Mouse (Mus musculus): ENCODE results near the gene Rpl9-ps1. TPM values are rescaled to one million over a fixed set of nuclear protein-coding genes. Genes with fewer than 3 reads are reported as not detected.

Gene Rpl9-ps1
- polyA plus RNA-seq, 1 experiment from 2014 or later, result not detected

DNA sequence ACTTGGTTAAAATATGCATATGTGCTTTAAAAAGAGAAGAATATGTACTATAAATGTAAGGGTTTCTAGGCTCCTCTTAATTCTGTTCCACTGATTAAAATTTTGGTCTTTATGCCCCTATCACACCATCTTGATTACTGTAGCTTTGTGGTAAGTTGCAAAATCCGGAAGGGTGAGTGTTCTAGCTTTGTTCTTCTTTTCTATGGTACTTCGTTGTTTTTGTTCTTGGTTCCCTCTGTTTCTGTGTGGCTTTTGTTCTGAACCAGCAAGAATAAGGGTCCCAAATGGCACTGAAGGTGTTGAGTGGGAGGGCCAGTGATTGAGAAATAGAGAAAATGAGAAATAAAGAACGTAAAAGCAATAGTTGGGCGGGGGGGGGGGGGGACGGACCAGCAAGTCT is 27.2 kb downstream of the Rpl9-ps1 start:
- WGBS, result 83% methylated on average over 5 of the region's 5 CpGs
- H3K27me3 ChIP-seq (replicated peaks), result no peaks in the 10 kb centered on the region
- H3K4me3 ChIP-seq (replicated peaks), result no peak overlapping the region
- no peak overlapping the region for H3K4me2 ChIP-seq
- no peak for ATAC-seq (ENCODE audit: insufficient read depth, low FRiP score, low read depth)
- H3K4me1 ChIP-seq, result no peaks in the 10 kb centered on the region
- H3K9ac ChIP-seq, result no peak overlapping the region
- no peaks in the 10 kb centered on the region for H3K36me3 ChIP-seq
- H3K9me3 ChIP-seq, result no peaks in the 10 kb centered on the region
- no peak overlapping the region for H3K27ac ChIP-seq

DNA sequence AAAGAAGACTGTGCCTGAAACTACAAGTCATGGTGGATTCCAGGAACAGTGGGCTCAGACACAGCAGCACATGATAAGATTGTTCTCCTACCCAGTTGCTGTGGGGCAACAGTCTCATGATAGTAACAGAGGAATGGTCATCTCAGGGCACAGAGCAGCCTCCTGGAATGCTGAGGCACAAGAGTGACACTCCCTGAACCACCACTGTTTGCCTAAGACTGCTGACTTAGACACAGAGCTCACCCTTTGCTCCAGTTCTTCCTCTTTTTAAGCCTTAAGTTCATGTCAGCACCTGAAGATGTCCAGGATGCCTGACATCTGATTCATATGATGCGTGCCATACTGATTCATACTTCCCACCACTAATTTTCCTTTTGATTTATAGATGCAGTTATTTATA is 28.8 kb downstream of the Rpl9-ps1 start:
- WGBS, result 80% methylated on average over 1 of the region's 1 CpGs
- Histone ChIP-seq H3K4me2 (no peak overlapping the region), H3K27me3 (replicated peaks) (no peaks in the 10 kb centered on the region), H3K4me1 (no peaks in the 10 kb centered on the region), H3K9me3 (no peaks in the 10 kb centered on the region), H3K9ac (no peak overlapping the region), H3K27ac (no peak overlapping the region), H3K4me3 (replicated peaks) (no peak overlapping the region), H3K36me3 (no peaks in the 10 kb centered on the region)
- no peak for ATAC-seq (ENCODE audit: insufficient read depth, low FRiP score, low read depth)

- Histone ChIP-seq H3K4me2 (no peak overlapping the region), H3K27me3 (replicated peaks) (no peaks in the 10 kb centered on the region), H3K9ac (no peak overlapping the region), H3K9me3 (no peaks in the 10 kb centered on the region), H3K4me1 (no peaks in the 10 kb centered on the region), H3K4me3 (replicated peaks) (no peak overlapping the region), H3K36me3 (no peaks in the 10 kb centered on the region), H3K27ac (no peak overlapping the region)
- 52% methylated on average over 2 of the region's 2 CpGs for WGBS
- no peak for ATAC-seq (ENCODE audit: insufficient read depth, low FRiP score, low read depth)
Observed at GRCm38 (mm10) chr11:83610900-83611299, 34.5 kb downstream of the Rpl9-ps1 start.

GRCm38 (mm10) chr11:83606396-83606795 is 39.0 kb downstream of the Rpl9-ps1 start:
- no peak for ATAC-seq (ENCODE audit: insufficient read depth, low FRiP score, low read depth)
- WGBS, result 49% methylated on average over 1 of the region's 1 CpGs

DNA sequence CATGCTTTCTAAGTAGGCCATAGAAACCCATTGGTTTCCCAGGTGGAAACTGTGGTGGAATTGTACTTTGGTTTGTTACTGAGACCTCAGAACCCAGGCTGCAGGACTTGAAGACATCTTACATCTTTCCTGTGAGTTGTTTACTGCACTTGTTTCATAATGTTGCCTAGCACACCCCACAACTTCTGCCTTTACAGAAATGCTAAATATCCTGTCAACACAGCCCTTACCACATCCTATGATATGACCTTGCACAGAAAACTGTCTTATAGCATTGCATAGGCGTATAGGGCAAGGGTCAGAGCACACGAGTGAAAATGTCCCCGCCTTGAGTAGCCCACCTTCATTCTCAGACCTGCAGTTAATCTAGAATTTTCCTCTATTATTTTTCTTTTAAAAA is 39.9 kb downstream of the Rpl9-ps1 start:
- Histone ChIP-seq H3K9ac (no peak overlapping the region), H3K36me3 (no peaks in the 10 kb centered on the region), H3K27ac (no peak overlapping the region), H3K4me2 (no peak overlapping the region), H3K27me3 (replicated peaks) (no peaks in the 10 kb centered on the region), H3K4me3 (replicated peaks) (no peak overlapping the region), H3K9me3 (no peaks in the 10 kb centered on the region), H3K4me1 (no peaks in the 10 kb centered on the region)
- no peak for ATAC-seq (ENCODE audit: insufficient read depth, low FRiP score, low read depth)
- WGBS, result 85% methylated on average over 3 of the region's 3 CpGs

More at GRCm38 (mm10) chr11:83606396-83606795, 39.0 kb downstream of the Rpl9-ps1 start:
- Histone ChIP-seq H3K27me3 (replicated peaks) (no peaks in the 10 kb centered on the region), H3K4me3 (replicated peaks) (no peak overlapping the region), H3K4me1 (no peaks in the 10 kb centered on the region), H3K4me2 (no peak overlapping the region), H3K27ac (no peak overlapping the region), H3K9me3 (no peaks in the 10 kb centered on the region), H3K36me3 (no peaks in the 10 kb centered on the region), H3K9ac (no peak overlapping the region)

DNA sequence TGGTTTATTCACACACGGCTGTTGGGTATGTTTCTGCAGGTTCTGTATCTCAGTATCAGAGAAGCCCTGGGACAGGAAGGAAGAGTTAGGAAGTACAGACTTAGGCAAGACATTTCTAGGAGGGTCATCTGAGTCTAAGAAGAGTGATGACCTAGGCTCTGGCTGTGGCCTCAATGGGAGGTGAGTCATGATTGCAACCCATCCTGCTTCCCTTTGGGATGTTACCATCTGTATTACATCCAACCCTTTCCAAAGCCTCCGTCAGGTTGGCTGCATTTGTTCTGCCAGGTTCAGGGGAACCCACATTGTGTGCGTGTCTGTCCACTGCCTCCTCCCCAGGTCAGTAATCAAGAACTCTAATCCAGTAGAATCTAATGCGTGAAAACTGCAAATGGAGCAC is 40.7 kb downstream of the Rpl9-ps1 start:
- Histone ChIP-seq H3K4me3 (replicated peaks) (no peak overlapping the region), H3K9ac (no peak overlapping the region), H3K36me3 (no peaks in the 10 kb centered on the region), H3K27me3 (replicated peaks) (no peaks in the 10 kb centered on the region), H3K9me3 (no peaks in the 10 kb centered on the region), H3K27ac (no peak overlapping the region), H3K4me1 (no peaks in the 10 kb centered on the region), H3K4me2 (no peak overlapping the region)
- WGBS, result 86% methylated on average over 4 of the region's 4 CpGs
- ATAC-seq (ENCODE audit: insufficient read depth, low FRiP score, low read depth), result no peak

DNA sequence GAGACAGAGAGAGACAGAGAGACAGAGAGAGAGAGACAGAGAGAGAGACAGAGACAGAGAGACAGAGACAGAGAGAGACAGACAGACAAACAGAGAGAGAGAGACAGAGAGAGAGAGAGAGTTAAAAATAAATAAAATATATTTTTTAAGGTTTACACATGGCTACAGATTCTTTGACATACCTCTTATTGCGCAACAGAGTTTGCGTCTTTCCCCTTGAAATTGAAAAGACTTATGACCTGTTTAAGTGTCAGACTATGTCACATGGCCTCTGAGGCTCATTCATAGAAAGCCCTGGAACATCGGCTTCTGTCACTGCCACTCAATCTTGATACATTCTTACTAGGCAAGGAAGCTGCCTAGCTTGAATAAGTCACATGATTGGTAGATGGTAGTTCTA is 42.0 kb downstream of the Rpl9-ps1 start:
- WGBS, result 88% methylated on average over 3 of the region's 3 CpGs
- Histone ChIP-seq H3K9me3 (no peaks in the 10 kb centered on the region), H3K36me3 (no peaks in the 10 kb centered on the region), H3K4me3 (replicated peaks) (no peak overlapping the region), H3K27me3 (replicated peaks) (no peaks in the 10 kb centered on the region), H3K4me1 (no peaks in the 10 kb centered on the region), H3K27ac (no peak overlapping the region), H3K9ac (no peak overlapping the region), H3K4me2 (no peak overlapping the region)
- ATAC-seq (ENCODE audit: insufficient read depth, low FRiP score, low read depth), result no peak

DNA sequence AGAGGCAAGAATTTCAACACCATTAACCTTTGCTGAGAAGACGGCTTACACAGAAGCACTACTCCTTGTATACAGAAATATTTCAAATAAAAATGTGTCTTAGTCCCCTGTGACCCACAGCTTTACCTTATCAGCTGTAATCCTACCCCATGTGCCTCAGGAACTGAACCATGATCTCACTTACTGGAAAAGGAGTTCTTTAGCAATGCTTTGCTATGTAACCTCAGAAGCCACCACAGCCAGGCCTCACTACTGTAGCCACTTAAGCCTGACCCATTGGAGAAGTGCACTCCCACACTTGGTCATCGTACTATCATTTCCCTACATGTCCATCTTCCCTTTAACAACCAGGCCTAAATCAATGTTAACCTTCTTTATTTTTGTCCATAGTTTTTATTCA is 44.8 kb downstream of the Rpl9-ps1 start:
- ATAC-seq (ENCODE audit: insufficient read depth, low FRiP score, low read depth), result no peak
- H3K9ac ChIP-seq, result no peak overlapping the region
- H3K4me1 ChIP-seq, result no peaks in the 10 kb centered on the region
- H3K36me3 ChIP-seq, result no peaks in the 10 kb centered on the region
- H3K9me3 ChIP-seq, result no peaks in the 10 kb centered on the region
- H3K4me3 ChIP-seq (replicated peaks), result no peak overlapping the region
- WGBS, result 69% methylated on average over 2 of the region's 2 CpGs
- no peak overlapping the region for H3K27ac ChIP-seq
- no peak overlapping the region for H3K4me2 ChIP-seq
- H3K27me3 ChIP-seq (replicated peaks), result no peaks in the 10 kb centered on the region

DNA sequence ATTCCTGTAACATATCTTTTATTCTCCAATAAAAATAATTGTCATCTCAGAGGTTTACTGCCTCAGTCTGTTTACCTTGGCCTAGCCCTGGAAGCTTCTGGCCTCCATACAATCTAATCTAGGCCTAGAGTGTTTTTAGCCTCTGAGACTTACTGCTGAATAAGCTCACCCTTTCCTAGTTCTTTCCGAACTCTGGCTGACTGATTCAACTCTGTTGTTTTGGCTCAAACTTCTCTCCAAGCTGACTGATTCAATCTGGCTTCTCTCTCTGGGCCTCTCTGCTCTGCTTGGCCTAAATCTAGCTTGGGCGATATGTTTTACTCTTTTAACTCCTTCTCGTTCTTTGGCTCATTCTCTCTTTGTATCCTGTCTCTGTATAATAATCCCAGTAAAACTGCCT is 46.4 kb downstream of the Rpl9-ps1 start:
- 73% methylated on average over 3 of the region's 3 CpGs for WGBS
- H3K27me3 ChIP-seq (replicated peaks), result no peaks in the 10 kb centered on the region
- H3K9me3 ChIP-seq, result no peaks in the 10 kb centered on the region
- H3K4me1 ChIP-seq, result no peaks in the 10 kb centered on the region
- no peak overlapping the region for H3K9ac ChIP-seq
- no peak overlapping the region for H3K27ac ChIP-seq
- H3K4me3 ChIP-seq (replicated peaks), result no peak overlapping the region
- H3K4me2 ChIP-seq, result no peak overlapping the region
- no peak for ATAC-seq (ENCODE audit: insufficient read depth, low FRiP score, low read depth)
- H3K36me3 ChIP-seq, result no peaks in the 10 kb centered on the region

GRCm38 (mm10) chr11:83598207-83598837 is 47.1 kb downstream of the Rpl9-ps1 start:
- WGBS, result 63% methylated on average over 3 of the region's 3 CpGs
- no peaks in the 10 kb centered on the region for H3K9me3 ChIP-seq

DNA sequence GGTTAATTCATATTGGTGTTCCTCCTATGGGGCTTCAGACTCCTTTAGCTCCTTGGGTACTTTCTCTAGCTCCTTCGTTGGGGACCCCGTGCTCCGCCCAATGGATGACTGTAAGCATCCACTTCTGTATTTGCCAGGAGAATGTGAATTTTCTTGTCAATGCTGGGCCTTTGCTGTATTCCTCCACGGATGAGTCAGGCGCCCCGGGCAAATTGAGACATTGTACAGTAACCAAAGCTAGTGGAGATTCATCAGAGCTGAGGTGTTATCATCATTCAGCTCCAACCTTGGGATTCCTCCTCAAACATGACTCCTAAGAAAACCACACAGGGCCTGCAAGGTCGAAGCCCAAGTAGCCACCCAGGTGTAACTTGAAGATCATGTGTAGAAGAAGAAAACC is 47.6 kb downstream of the Rpl9-ps1 start:
- 86% methylated on average over 7 of the region's 7 CpGs for WGBS
- no peak overlapping the region for H3K4me2 ChIP-seq
- no peak overlapping the region for H3K9ac ChIP-seq
- no peak overlapping the region for H3K4me3 ChIP-seq (replicated peaks)
- H3K27ac ChIP-seq, result no peak overlapping the region
- no peaks in the 10 kb centered on the region for H3K27me3 ChIP-seq (replicated peaks)
- no peaks in the 10 kb centered on the region for H3K36me3 ChIP-seq
- H3K4me1 ChIP-seq, result no peaks in the 10 kb centered on the region
- ATAC-seq (ENCODE audit: insufficient read depth, low FRiP score, low read depth), result no peak
- H3K9me3 ChIP-seq, result no peaks in the 10 kb centered on the region

More at GRCm38 (mm10) chr11:83598207-83598837, 47.1 kb downstream of the Rpl9-ps1 start:
- Histone ChIP-seq H3K9ac (no peak overlapping the region), H3K4me2 (no peak overlapping the region), H3K4me1 (no peaks in the 10 kb centered on the region), H3K27ac (no peak overlapping the region), H3K27me3 (replicated peaks) (no peaks in the 10 kb centered on the region), H3K4me3 (replicated peaks) (no peak overlapping the region), H3K36me3 (no peaks in the 10 kb centered on the region)
- 0 out of 2 replicates have a peak, but pooled peaks have one; percentile 50 for ATAC-seq (ENCODE audit: insufficient read depth, low FRiP score, low read depth)

DNA sequence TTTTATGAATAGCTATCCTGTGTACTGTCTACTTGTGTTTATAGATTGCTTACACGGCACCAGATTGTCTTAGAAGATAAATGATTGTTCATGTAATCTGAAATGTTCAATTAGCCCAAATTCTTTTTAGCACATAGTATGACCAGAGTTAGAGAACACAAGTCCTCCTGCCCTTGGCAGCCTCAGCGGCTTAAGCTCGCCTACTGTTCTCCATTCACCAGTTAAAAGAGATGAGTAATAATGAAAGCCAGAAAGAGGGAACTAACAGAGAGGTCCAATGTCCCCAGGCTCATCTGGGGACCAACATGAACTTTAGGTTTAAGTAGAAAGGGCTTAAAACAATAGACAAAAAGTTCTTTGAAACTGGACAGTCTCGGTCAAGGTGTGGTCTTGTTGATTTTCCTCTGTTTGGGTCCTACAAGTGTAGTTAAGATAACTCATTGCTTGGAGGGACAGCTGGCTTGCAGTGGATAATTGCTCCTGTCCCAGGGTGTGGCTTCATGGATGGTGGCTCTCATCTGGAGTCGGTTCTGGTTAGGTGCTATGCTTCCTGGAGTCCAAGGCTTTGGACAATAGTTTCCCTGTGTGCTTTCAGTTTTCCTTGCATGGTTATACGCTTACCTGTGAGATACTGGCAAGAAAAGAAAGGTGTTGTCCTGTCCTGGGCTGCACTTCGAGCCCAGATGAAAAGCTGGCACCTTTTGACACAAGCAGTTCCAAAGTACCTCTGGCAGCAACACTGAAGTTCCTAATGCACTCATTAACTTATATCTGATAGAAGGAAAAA is 49.6 kb downstream of the Rpl9-ps1 start:
- no peak overlapping the region for H3K4me2 ChIP-seq
- H3K36me3 ChIP-seq, result no peaks in the 10 kb centered on the region
- no peaks in the 10 kb centered on the region for H3K4me1 ChIP-seq
- H3K27me3 ChIP-seq (replicated peaks), result no peaks in the 10 kb centered on the region
- H3K4me3 ChIP-seq (replicated peaks), result no peak overlapping the region
- H3K27ac ChIP-seq, result no peak overlapping the region
- ATAC-seq (ENCODE audit: insufficient read depth, low FRiP score, low read depth), result no peak
- no peak overlapping the region for H3K9ac ChIP-seq
- no peaks in the 10 kb centered on the region for H3K9me3 ChIP-seq
- WGBS, result 71% methylated on average over 7 of the region's 7 CpGs

Measured in stomach, embryonic 15.5 days (tissue).